Mouse (Mus musculus) embryonic facial prominence, embryonic 10.5 days (tissue): ENCODE data around the gene Zfp114. TPM values are rescaled to one million over a fixed set of nuclear protein-coding genes. Genes with fewer than 3 reads are reported as not detected.

ENCODE experiments used
- DNase-seq: peaks from one replicate; pipeline ENCODE4 v3.0.0-alpha.2; 2017; ENCODE audit warnings: low spot score
- H3K27ac ChIP-seq: fragments of 300-500 bp; sonication (generic); replicated peaks from 2 replicates; pipeline ENCODE4 v1.5.1; 2016; ENCODE audit warnings: mild to moderate bottlenecking
- H3K27me3 ChIP-seq: fragments of 300-500 bp; sonication (generic); replicated peaks from 2 replicates; pipeline ENCODE4 v1.6.1; 2016; ENCODE audit warnings: low read depth, mild to moderate bottlenecking; ENCODE audit not compliant: poor library complexity, severe bottlenecking
- H3K36me3 ChIP-seq: fragments of 300-500 bp; sonication (generic); replicated peaks from 2 replicates; pipeline ENCODE4 v1.6.1; 2016; ENCODE audit warnings: mild to moderate bottlenecking, moderate library complexity
- H3K4me1 ChIP-seq: fragments of 300-500 bp; sonication (generic); 2 replicates; pipeline ENCODE4 v1.6.1; 2016
- H3K4me3 ChIP-seq: fragments of 300-500 bp; sonication (generic); 2 replicates; pipeline ENCODE4 v1.5.1; 2016; ENCODE audit warnings: mild to moderate bottlenecking, moderate library complexity
- H3K9me3 ChIP-seq: fragments of 300-500 bp; sonication (generic); 2 replicates; pipeline ENCODE4 v1.6.1; 2016; ENCODE audit warnings: mild to moderate bottlenecking
- WGBS: fragments of 180-500 bp; shearing (Covaris S2); methylation state at CpG from one replicate; pipeline ENCODE4 v1.1.7; 2016; 5-methylcytosine and 5-hydroxymethylcytosine counted together
- polyA plus RNA-seq: library from polyadenylated mRNA; unstranded; fragments of >200 nt; fragmentation: Nextera tagmentation; extraction: Ambion mirVana; gene quantifications from 2 replicates; pipeline ENCODE4 v1.2.1, GENCODE M21; 2016

Gene Zfp114
- 4.8 and 5.2 TPM in 2 replicates for polyA plus RNA-seq

DNA sequence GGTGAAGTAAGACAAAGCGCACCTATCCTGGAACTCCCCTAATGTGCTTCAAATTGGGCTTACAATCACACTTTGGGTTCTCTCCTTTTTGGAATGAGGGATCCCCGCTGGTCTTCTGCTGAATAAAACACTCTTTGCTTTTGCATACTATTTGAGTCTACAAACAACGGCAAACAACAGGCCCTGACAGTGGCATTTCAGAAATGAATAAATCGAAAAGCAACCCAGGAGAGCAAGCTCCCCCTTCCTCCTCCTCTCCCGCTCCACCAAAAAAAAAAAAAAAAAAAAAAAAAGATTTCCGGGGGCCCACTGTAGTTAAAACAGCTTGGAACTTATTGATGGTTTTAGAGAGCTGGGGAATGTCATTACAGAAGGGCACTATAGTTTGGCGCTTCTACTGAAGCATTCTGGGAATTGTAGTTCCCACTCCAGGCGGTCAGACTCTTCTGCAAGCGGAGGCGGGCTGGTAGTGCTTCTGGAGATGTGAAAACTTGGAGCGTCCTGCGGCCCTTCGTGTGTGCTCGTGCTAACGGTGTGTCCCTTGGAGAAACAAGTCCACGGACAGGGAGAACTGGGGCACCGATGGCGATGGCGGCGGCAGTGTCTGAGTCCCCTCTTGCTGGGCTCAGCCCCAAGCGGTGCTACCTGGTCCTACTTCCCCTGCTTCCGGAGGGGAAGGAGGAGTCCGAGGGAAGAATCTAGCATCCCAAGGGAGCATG lies at the start of gene Zfp114:
Zfp114 (plus strand) TSS at position 443 of the 719 bp plus-strand sequence.
- Histone ChIP-seq H3K4me1 (peaks cover 4% of the 10 kb centered on the region; the same call in 1 of the 2 replicates), H3K27me3 (no peaks in the 10 kb centered on the region), H3K36me3 (no peaks in the 10 kb centered on the region), H3K9me3 (no peaks in the 10 kb centered on the region), H3K4me3 (peak within 1 kb of the TSS; percentile 65), H3K27ac (peak within 1 kb of the TSS; percentile 89)
- 15% methylated on average over 23 of the region's 23 CpGs for WGBS
- DNase-seq: peak; percentile 85

DNA sequence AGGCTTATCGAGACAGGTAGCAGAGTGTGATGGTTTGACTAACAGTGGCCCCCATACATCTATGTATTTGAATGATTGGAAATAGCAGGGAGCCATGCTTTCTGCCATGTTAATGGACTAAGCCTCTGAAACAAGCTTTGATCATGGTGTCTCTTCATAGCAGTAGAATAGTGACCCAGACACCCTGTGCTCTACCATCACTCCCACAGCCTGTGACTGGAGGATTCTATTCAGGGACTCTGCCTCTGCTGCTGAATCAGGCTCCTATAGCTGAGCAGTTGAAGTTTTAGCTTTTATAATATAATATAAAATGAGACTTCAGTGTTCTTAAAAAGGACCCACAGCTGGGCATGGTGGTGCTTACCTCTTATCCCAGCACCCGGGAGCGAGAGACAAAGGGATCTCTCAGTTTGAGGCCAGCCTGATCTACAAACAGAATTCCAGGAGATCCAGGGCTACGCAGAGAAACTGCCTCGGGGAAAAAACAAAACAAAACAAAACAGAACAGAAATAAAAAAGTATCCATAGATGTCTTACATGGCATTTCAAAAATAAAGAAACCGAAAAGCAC lies 41.4 kb upstream of the Zfp114 start:
- WGBS: 18% methylated on average over 6 of the region's 6 CpGs
- peak overlapping the region; percentile 79 for H3K4me3 ChIP-seq
- H3K27ac ChIP-seq: peak overlapping the region; percentile 84
- peaks cover 11% of the 10 kb centered on the region for H3K4me1 ChIP-seq
- no peaks in the 10 kb centered on the region; the same call in 1 of the 2 replicates for H3K9me3 ChIP-seq
- no peak for DNase-seq
- H3K36me3 ChIP-seq: peaks cover 32% of the 10 kb centered on the region
- no peaks in the 10 kb centered on the region for H3K27me3 ChIP-seq

DNA sequence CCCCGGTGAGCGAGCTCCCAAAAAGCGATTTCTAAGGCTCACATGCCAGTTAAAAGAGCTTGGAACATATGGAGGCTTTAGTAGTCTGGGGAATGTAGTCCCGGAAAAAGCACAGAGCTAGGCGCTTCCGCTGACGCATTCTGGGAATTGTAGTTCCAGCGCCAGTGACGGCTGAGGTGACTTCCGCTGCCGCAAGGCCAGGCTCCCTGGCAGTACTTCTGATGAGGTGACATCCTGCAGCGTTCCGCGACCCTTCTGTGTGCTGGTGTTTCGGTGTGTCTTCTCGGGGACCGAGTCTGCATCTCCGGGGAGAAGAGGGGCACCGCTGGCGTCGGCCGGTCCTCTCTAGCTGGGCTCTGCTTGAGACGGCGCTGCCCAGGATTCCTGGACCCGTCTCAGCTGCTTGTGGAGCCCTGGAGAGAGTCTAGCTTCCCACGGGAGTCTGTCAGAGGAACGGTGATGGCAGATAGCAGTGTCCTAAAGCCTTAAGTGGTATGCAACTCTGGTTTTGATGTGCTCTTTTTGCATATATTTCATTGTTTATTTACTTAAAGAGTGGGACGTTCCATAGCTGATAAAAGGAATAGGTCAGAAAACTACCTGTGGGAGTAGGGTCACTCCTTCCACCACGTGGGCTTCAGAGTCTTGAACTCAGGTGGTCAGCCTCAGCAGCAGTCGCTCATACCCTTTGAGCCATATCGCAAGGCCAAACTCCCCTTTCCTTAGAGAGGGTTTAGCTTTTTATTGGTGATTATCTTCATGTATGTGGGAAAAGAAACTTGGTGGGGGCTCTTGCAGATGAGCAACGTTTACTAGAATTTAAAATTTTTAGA lies 40.6 kb upstream of the Zfp114 start, which contains the start of gene Zfp235:
Zfp235 (plus strand) TSS at position 174 of the 833 bp plus-strand sequence.
- H3K27me3 ChIP-seq: no peaks in the 10 kb centered on the region
- H3K4me3 ChIP-seq: peak within 1 kb of the TSS; percentile 79
- H3K9me3 ChIP-seq: no peaks in the 10 kb centered on the region; the same call in 1 of the 2 replicates
- 3% methylated on average over 32 of the region's 32 CpGs for WGBS
- peak; percentile 86 for DNase-seq
- H3K36me3 ChIP-seq: peaks cover 39% of the 10 kb centered on the region
- H3K4me1 ChIP-seq: peaks cover 11% of the 10 kb centered on the region
- peak within 1 kb of the TSS; percentile 84 for H3K27ac ChIP-seq

DNA sequence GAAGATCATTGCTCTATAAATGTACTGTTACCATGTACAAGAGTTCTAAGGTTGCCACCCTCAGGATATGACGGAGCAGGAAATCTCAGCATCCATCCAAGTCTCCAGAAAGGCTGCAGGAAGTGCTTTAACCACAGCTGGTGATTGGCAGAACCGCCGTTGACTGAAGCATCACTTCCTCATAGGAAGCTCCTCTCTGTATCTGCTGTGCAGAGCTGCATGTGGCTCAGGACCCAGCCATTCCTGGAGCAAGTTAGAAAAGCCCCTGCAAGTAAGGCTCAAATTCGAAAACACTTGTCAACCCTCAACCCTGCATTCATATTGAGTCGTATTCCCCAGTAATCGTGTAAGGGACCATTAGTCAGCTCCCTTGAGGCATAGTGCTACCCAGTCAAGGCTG lies 32.3 kb upstream of the Zfp114 start:
- Histone ChIP-seq H3K36me3 (peaks cover 52% of the 10 kb centered on the region), H3K4me1 (no peaks in the 10 kb centered on the region), H3K9me3 (peaks cover 27% of the 10 kb centered on the region; the same call in 1 of the 2 replicates), H3K4me3 (no peak overlapping the region), H3K27me3 (no peaks in the 10 kb centered on the region), H3K27ac (no peak overlapping the region)
- DNase-seq: no peak
- WGBS: 92% methylated on average over 6 of the region's 6 CpGs

DNA sequence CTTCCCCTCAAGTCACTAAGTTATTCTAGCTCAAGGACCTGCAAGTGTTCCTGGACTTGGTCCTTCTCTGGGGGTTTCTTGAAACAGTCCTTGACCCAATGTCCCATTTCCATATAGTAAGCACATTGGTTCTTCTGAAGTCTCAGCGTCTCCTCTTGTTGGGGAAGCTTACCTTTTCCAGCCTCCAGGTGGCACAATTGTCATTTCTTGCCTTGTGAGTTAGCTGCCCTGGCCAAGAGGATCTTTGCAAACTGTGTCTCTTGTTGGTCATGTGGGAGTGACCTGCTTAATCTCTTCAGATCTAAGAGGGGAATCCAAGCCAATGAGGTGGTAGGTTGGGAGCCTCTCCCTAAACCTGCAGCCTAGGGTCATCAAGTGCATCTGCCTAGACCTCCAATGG lies 21.6 kb upstream of the Zfp114 start:
- no peak overlapping the region for H3K4me3 ChIP-seq
- DNase-seq: no peak
- 16% methylated on average over 1 of the region's 1 CpGs for WGBS
- H3K4me1 ChIP-seq: no peaks in the 10 kb centered on the region
- peaks cover 3% of the 10 kb centered on the region; the same call in 1 of the 2 replicates for H3K9me3 ChIP-seq
- no peak overlapping the region for H3K27ac ChIP-seq
- H3K36me3 ChIP-seq: no peaks in the 10 kb centered on the region
- H3K27me3 ChIP-seq: no peaks in the 10 kb centered on the region

DNA sequence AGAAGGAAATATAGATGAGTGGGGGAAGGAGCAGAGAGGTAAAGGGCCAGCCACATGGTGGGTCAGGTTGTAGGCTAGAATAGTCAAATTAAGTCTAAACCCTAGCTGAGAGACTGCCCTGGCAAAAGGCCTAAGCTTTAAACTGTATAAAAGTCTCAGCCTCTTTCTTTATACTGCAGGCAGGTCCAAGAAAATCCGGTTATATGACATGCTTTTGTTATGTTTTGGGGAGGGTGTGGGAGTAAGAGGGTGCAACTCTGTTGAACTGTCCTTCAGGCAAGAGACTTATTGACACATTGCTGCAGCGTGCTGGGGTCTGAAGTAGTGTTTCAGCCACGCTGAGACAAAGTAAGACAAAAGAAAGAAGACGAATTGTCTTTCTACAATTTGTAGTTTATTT lies 2.7 kb upstream of the Zfp114 start:
- no peak for DNase-seq
- Histone ChIP-seq H3K36me3 (no peaks in the 10 kb centered on the region), H3K4me1 (peaks cover 4% of the 10 kb centered on the region; the same call in 1 of the 2 replicates), H3K4me3 (no peak overlapping the region), H3K27me3 (no peaks in the 10 kb centered on the region), H3K27ac (no peak overlapping the region), H3K9me3 (no peaks in the 10 kb centered on the region)
- 66% methylated on average over 4 of the region's 4 CpGs for WGBS

DNA sequence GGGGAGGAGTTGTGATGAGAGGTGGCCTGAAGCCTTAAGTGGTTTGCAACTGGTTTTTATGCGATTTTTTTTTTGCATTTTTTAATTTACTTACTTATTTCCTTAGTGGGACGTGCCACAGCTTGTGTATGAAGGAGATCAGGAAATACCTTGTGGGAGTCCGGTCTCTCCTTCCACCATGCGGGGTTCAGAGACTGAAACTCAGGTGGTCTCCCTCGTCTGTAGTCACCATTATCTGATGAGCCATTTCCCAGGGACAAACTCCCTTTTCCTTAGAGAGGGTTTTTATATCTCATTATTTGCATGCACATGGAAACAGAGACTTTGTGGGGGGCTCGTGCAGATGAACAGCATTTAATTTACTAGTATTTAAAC lies 464 bp downstream of the Zfp114 start:
- no peaks in the 10 kb centered on the region for H3K9me3 ChIP-seq
- H3K4me1 ChIP-seq: peaks cover 4% of the 10 kb centered on the region; the same call in 1 of the 2 replicates
- no peaks in the 10 kb centered on the region for H3K36me3 ChIP-seq
- DNase-seq: no peak
- peak overlapping the region; percentile 65 for H3K4me3 ChIP-seq
- H3K27me3 ChIP-seq: no peaks in the 10 kb centered on the region
- WGBS: 58% methylated on average over 6 of the region's 6 CpGs
- H3K27ac ChIP-seq: peak overlapping the region; percentile 89

DNA sequence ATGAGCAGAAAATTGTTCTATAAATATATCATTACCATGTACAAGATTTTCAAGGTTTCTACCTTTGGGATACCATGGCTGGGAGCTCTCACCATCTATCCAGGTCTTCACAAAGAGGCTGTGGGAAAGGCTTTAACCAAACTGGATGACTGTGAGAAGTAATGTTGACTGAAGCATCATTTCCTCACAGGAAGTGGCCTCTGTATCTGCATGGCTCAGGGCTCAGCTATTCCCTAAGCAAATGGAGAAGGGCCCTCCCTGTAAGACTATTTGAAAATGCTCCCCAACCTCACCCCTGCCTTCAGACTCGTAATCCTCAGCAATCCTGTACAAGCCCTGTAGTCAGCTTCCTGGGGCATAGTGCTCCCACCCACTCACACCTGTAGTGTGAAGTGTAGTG lies 12.8 kb downstream of the Zfp114 start:
- no peak overlapping the region for H3K27ac ChIP-seq
- H3K9me3 ChIP-seq: 0 out of 2 replicates have a peak, but pooled peaks cover 3% of the 10 kb centered on the region

DNA sequence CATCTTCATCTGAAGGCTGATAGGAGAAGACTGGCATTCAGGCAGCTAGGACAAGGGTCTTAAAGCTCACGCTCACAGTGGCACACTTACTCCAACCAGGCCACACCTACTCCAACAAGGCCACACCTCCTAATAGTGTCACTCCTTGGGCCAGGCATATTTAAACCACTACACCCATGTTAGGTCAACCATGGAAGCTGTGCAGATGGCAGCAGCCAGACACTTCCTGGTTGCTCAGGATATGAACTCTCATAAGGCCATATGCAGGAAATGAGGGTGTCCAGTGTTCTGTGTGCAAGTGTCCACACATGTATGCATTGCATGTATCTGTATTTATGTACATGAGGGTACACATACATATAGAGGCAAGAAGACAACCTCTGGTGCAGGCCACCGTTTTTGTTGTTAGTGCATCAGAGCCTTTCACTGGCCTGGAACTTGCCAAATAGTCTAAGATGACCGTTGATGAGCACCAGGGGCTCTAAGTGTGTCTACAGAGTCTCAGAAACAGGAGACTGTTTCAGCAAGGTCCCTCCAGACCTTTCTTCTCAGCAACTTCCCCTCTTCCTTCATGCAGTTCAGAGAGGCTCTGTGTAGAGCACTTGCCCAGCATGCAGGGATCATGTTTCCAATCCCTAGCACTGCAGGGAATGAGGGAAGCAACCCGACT lies 14.2 kb downstream of the Zfp114 start:
- Histone ChIP-seq H3K4me1 (no peaks in the 10 kb centered on the region), H3K9me3 (peaks cover 10% of the 10 kb centered on the region; the same call in 1 of the 2 replicates), H3K27me3 (no peaks in the 10 kb centered on the region), H3K36me3 (peaks cover 13% of the 10 kb centered on the region), H3K27ac (no peak overlapping the region), H3K4me3 (no peak overlapping the region)
- WGBS: 69% methylated on average over 4 of the region's 4 CpGs
- no peak for DNase-seq

More for the DNA sequence above, 12.8 kb downstream of the Zfp114 start:
- 69% methylated on average over 1 of the region's 1 CpGs for WGBS
- no peaks in the 10 kb centered on the region for H3K27me3 ChIP-seq
- no peaks in the 10 kb centered on the region for H3K4me1 ChIP-seq
- H3K4me3 ChIP-seq: no peak overlapping the region
- H3K36me3 ChIP-seq: no peaks in the 10 kb centered on the region
- DNase-seq: no peak

DNA sequence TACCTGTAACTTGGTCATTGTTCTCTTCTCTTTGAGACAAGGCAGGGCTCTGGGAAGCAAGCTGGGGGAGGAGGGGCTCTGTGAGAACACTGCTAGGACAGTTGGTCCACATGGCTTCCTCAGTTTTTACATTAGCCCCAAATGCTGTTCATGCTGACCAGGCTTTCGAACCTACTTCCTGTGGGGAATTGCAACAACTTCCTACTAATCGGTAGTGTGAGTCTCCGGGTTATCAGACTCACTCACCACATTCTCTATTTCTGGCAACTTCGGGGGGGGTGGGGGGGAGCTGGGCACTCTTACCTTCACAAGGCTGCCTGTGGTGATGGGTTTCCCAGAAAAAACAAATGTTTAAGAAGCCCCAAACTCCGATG lies 14.7 kb downstream of the Zfp114 start:
- WGBS: 79% methylated on average over 5 of the region's 5 CpGs
- Histone ChIP-seq H3K9me3 (peaks cover 13% of the 10 kb centered on the region; the same call in 1 of the 2 replicates), H3K36me3 (peaks cover 18% of the 10 kb centered on the region), H3K4me1 (no peaks in the 10 kb centered on the region), H3K27me3 (no peaks in the 10 kb centered on the region), H3K27ac (no peak overlapping the region), H3K4me3 (no peak overlapping the region)
- DNase-seq: no peak

DNA sequence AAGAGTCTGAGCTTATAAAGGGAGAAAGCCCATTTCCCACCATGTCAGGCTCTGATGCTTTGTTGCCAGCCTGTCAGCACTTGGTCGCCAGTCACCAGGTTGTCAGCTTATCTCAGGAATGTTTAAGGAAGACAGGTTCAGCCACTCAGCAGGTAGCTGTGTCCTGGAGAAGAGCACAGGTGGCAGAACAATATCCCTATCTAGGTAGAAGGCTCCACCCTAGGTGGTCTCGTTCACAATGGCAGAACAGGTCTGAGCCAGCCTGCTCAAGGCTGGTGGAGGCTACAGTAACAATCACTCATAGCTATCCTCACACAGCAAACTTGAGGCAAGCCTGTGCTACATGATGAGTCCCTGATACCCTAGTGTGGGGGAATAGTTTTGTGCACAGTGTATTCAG lies 16.5 kb downstream of the Zfp114 start:
- Histone ChIP-seq H3K27ac (no peak overlapping the region), H3K4me3 (no peak overlapping the region), H3K4me1 (no peaks in the 10 kb centered on the region), H3K36me3 (peaks cover 30% of the 10 kb centered on the region), H3K27me3 (no peaks in the 10 kb centered on the region), H3K9me3 (peaks cover 13% of the 10 kb centered on the region; the same call in 1 of the 2 replicates)
- 82% methylated on average over 2 of the region's 2 CpGs for WGBS
- DNase-seq: no peak

DNA sequence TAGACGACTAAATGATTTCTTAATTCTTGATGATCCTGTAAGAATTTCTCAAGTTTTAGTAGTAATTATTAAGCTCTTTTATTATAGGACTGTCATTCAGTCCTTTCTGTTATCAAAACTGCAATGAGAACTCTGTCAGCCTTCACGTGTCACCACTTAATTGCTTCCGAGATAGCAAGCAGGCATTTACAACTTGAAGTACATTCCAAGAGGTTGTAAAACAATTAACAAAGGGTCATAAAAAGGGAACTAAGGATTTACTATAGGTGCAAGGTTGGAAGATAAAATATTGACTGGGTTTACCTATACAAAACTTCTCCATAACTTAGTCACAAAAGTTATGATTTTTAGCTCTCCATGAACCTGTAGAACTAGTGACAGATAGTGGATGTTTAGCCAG lies 18.3 kb downstream of the Zfp114 start:
- WGBS: 91% methylated on average over 3 of the region's 3 CpGs
- no peaks in the 10 kb centered on the region for H3K4me1 ChIP-seq
- H3K4me3 ChIP-seq: no peak overlapping the region
- no peak for DNase-seq
- peaks cover 19% of the 10 kb centered on the region for H3K9me3 ChIP-seq
- peaks cover 48% of the 10 kb centered on the region for H3K36me3 ChIP-seq
- no peaks in the 10 kb centered on the region for H3K27me3 ChIP-seq
- no peak overlapping the region for H3K27ac ChIP-seq
